Mouse (Mus musculus) CH12.LX (cell line): ENCODE data around the gene Pgls. TPM values are rescaled to one million over a fixed set of nuclear protein-coding genes. Genes with fewer than 3 reads are reported as not detected.

Experiments used
- DNase-seq: peaks from one replicate; pipeline ENCODE4 v3.0.0-alpha.2; 2013; ENCODE audit errors: extremely low read depth
- H3K27ac ChIP-seq: 2 replicates; pipeline ENCODE4 v1.5.1; 2012; ENCODE audit warnings: low read depth, mild to moderate bottlenecking, control low read depth, moderate library complexity; ENCODE audit not compliant: insufficient read depth
- H3K27me3 ChIP-seq: replicated peaks from 2 replicates; pipeline ENCODE3; 2012; ENCODE audit warnings: inconsistent platforms
- H3K36me3 ChIP-seq, 2 experiments: replicated peaks in 1 of 2; 2 replicates each; pipeline versions ENCODE3 to v1.6.1; 2012; ENCODE audit warnings: inconsistent platforms in 1 of 2, low read length in 1 of 2, mild to moderate bottlenecking in 1 of 2, mixed read lengths in 1 of 2, moderate library complexity in 1 of 2; ENCODE audit not compliant: control insufficient read depth in 1 of 2, insufficient read depth in 1 of 2
- H3K4me1 ChIP-seq, 2 experiments: 2 replicates each; pipeline ENCODE4 v1.6.1; 2012; ENCODE audit warnings: inconsistent platforms in 1 of 2, moderate library complexity in 1 of 2; ENCODE audit not compliant: insufficient read depth in 2 of 2, control insufficient read depth in 1 of 2
- H3K4me2 ChIP-seq: 2 replicates; pipeline ENCODE4 v1.6.1; 2012; ENCODE audit warnings: low read depth, mild to moderate bottlenecking, control low read depth; ENCODE audit not compliant: poor library complexity, insufficient read depth, severe bottlenecking
- H3K4me3 ChIP-seq, 3 experiments: fragments of 150-350 bp in 1 of 3; sonication (generic) in 1 of 3; replicated peaks in 1 of 3; 2 replicates each; pipeline versions ENCODE3 to v1.5.1; 2011 to 2012; ENCODE audit warnings: low read depth in 2 of 3, low read length in 2 of 3, mild to moderate bottlenecking in 2 of 3, moderate library complexity in 2 of 3, control low read depth in 1 of 3, improper control_type of control experiment in 1 of 3, inconsistent platforms in 1 of 3, mixed read lengths in 1 of 3; ENCODE audit not compliant: poor library complexity in 1 of 3
- H3K79me2 ChIP-seq: replicated peaks from 2 replicates; pipeline ENCODE4 v1.6.1; 2012; ENCODE audit warnings: mild to moderate bottlenecking, moderate library complexity; ENCODE audit not compliant: control insufficient read depth, poor library complexity, insufficient read depth, severe bottlenecking; ENCODE audit errors: extremely low read depth
- H3K9ac ChIP-seq: 2 replicates; pipeline ENCODE4 v1.6.1; 2012; ENCODE audit warnings: low read depth, mild to moderate bottlenecking, control low read depth, moderate library complexity; ENCODE audit not compliant: insufficient read depth
- H3K9me3 ChIP-seq: replicated peaks from 2 replicates; pipeline ENCODE3; 2012; ENCODE audit warnings: low read length, inconsistent platforms, mixed read lengths
- BHLHE40 ChIP-seq: IDR thresholded peaks from 2 replicates; pipeline ENCODE4 v1.6.1; 2011; ENCODE audit warnings: mild to moderate bottlenecking, low read depth, low read length, improper control_type of control experiment
- CHD1 ChIP-seq: IDR thresholded peaks from 2 replicates; pipeline ENCODE4 v1.6.1; 2012; ENCODE audit warnings: low read depth, low read length, improper control_type of control experiment, inconsistent platforms
- CHD2 ChIP-seq: IDR thresholded peaks from 2 replicates; pipeline ENCODE4 v1.6.1; 2011; ENCODE audit warnings: low read length, improper control_type of control experiment
- CTCF ChIP-seq, 2 experiments: IDR thresholded peaks in 1 of 2; conservative IDR thresholded peaks in 1 of 2; 2 replicates each; pipeline ENCODE4 v1.5.1; 2011 to 2012; ENCODE audit warnings: low read depth in 2 of 2, low read length in 2 of 2, improper control_type of control experiment in 1 of 2, inconsistent platforms in 1 of 2, mild to moderate bottlenecking in 1 of 2, moderate library complexity in 1 of 2
- E2F4 ChIP-seq: IDR thresholded peaks from 2 replicates; pipeline ENCODE4 v1.6.1; 2011; ENCODE audit warnings: low read depth, low read length, improper control_type of control experiment; ENCODE audit not compliant: insufficient replicate concordance
- ELF1 ChIP-seq: IDR thresholded peaks from 2 replicates; pipeline ENCODE4 v1.6.1; 2014; ENCODE audit warnings: low read depth, mild to moderate bottlenecking, inconsistent platforms, low read length, improper control_type of control experiment
- EP300 ChIP-seq: IDR thresholded peaks from 2 replicates; pipeline ENCODE4 v1.6.1; 2011; ENCODE audit warnings: low read length, improper control_type of control experiment
- ETS1 ChIP-seq: conservative IDR thresholded peaks from 2 replicates; pipeline ENCODE4 v1.6.1; 2012; ENCODE audit warnings: low read depth, mild to moderate bottlenecking, inconsistent platforms, low read length, improper control_type of control experiment, moderate library complexity
- GABPA ChIP-seq: IDR thresholded peaks from 2 replicates; pipeline ENCODE4 v1.6.1; 2012; ENCODE audit warnings: low read depth, low read length, improper control_type of control experiment, inconsistent platforms; ENCODE audit not compliant: insufficient replicate concordance
- HCFC1 ChIP-seq: IDR thresholded peaks from 2 replicates; pipeline ENCODE4 v1.6.1; 2012; ENCODE audit warnings: low read depth, mild to moderate bottlenecking, inconsistent platforms, low read length, improper control_type of control experiment
- IRF4 ChIP-seq: IDR thresholded peaks from 2 replicates; pipeline ENCODE4 v1.6.1; 2014; ENCODE audit warnings: low read depth, mild to moderate bottlenecking, inconsistent platforms, low read length, improper control_type of control experiment
- JUN ChIP-seq: IDR thresholded peaks from 2 replicates; pipeline ENCODE4 v1.6.1; 2011; ENCODE audit warnings: low read depth, mild to moderate bottlenecking, low read length, improper control_type of control experiment, moderate library complexity; ENCODE audit not compliant: insufficient read depth
- JUND ChIP-seq: conservative IDR thresholded peaks from 2 replicates; pipeline ENCODE4 v1.6.1; 2011; ENCODE audit warnings: low read depth, low read length, improper control_type of control experiment
- KAT2A ChIP-seq: IDR thresholded peaks from 2 replicates; pipeline ENCODE4 v1.6.1; 2012; ENCODE audit warnings: low read length, improper control_type of control experiment, inconsistent platforms; ENCODE audit not compliant: insufficient replicate concordance
- MAFK ChIP-seq: IDR thresholded peaks from 2 replicates; pipeline ENCODE4 v1.6.1; 2011; ENCODE audit warnings: low read length, improper control_type of control experiment; ENCODE audit not compliant: insufficient replicate concordance
- MAX ChIP-seq: IDR thresholded peaks from 2 replicates; pipeline ENCODE4 v1.6.1; 2011; ENCODE audit warnings: low read length, improper control_type of control experiment
- MAZ ChIP-seq: IDR thresholded peaks from 2 replicates; pipeline ENCODE4 v1.6.1; 2012; ENCODE audit warnings: low read depth, mild to moderate bottlenecking, inconsistent platforms, low read length, improper control_type of control experiment, moderate library complexity
- MEF2A ChIP-seq: IDR thresholded peaks from 2 replicates; pipeline ENCODE4 v1.6.1; 2014; ENCODE audit warnings: low read depth, mild to moderate bottlenecking, inconsistent platforms, low read length, improper control_type of control experiment, borderline replicate concordance
- MXI1 ChIP-seq: IDR thresholded peaks from 2 replicates; pipeline ENCODE4 v1.6.1; 2011; ENCODE audit warnings: mild to moderate bottlenecking, low read depth, low read length, improper control_type of control experiment
- MYC ChIP-seq: IDR thresholded peaks from 2 replicates; pipeline ENCODE4 v1.6.1; 2011; ENCODE audit warnings: low read depth, mild to moderate bottlenecking, improper control_type of control experiment, low read length
- NELFE ChIP-seq: IDR thresholded peaks from 2 replicates; pipeline ENCODE4 v1.6.1; 2011; ENCODE audit warnings: low read depth, low read length, improper control_type of control experiment
- NRF1 ChIP-seq: IDR thresholded peaks from 2 replicates; pipeline ENCODE4 v1.6.1; 2014; ENCODE audit warnings: low read depth, mild to moderate bottlenecking, inconsistent platforms, low read length, improper control_type of control experiment, moderate library complexity
- PAX5 ChIP-seq: IDR thresholded peaks from 2 replicates; pipeline ENCODE4 v1.6.1; 2012; ENCODE audit warnings: low read length, inconsistent platforms, mixed read lengths
- POLR2A ChIP-seq: IDR thresholded peaks from 2 replicates; pipeline ENCODE4 v1.6.1; 2011; ENCODE audit warnings: low read depth, mild to moderate bottlenecking, improper control_type of control experiment, low read length
- POLR2AphosphoS2 ChIP-seq: IDR thresholded peaks from 2 replicates; pipeline ENCODE4 v1.6.1; 2011; ENCODE audit warnings: low read depth, low read length, improper control_type of control experiment
- RAD21 ChIP-seq: IDR thresholded peaks from 2 replicates; pipeline ENCODE4 v1.6.1; 2011; ENCODE audit warnings: low read depth, mild to moderate bottlenecking, low read length, improper control_type of control experiment, moderate library complexity
- RCOR1 ChIP-seq: conservative IDR thresholded peaks from 2 replicates; pipeline ENCODE4 v1.6.1; 2012; ENCODE audit warnings: low read depth, mild to moderate bottlenecking, inconsistent platforms, low read length, improper control_type of control experiment
- SIN3A ChIP-seq: IDR thresholded peaks from 2 replicates; pipeline ENCODE4 v1.6.1; 2012; ENCODE audit warnings: low read length, improper control_type of control experiment, inconsistent platforms
- SMC3 ChIP-seq: IDR thresholded peaks from 2 replicates; pipeline ENCODE4 v1.6.1; 2011; ENCODE audit warnings: low read depth, low read length, improper control_type of control experiment
- TBP ChIP-seq: conservative IDR thresholded peaks from 2 replicates; pipeline ENCODE4 v1.6.1; 2011; ENCODE audit warnings: low read depth, low read length, improper control_type of control experiment
- TCF12 ChIP-seq: IDR thresholded peaks from 2 replicates; pipeline ENCODE4 v1.6.1; 2014; ENCODE audit warnings: low read depth, mild to moderate bottlenecking, inconsistent platforms, low read length, improper control_type of control experiment
- UBTF ChIP-seq: IDR thresholded peaks from 2 replicates; pipeline ENCODE4 v1.6.1; 2012; ENCODE audit warnings: low read depth, mild to moderate bottlenecking, inconsistent platforms, low read length, improper control_type of control experiment, moderate library complexity
- ZC3H11A ChIP-seq: IDR thresholded peaks from 2 replicates; pipeline ENCODE4 v1.6.1; 2012; ENCODE audit warnings: low read depth, mild to moderate bottlenecking, inconsistent platforms, low read length, improper control_type of control experiment
- ZKSCAN1 ChIP-seq: IDR thresholded peaks from 2 replicates; pipeline ENCODE4 v1.6.1; 2012; ENCODE audit warnings: low read depth, inconsistent platforms, low read length, improper control_type of control experiment, borderline replicate concordance
- ZMIZ1 ChIP-seq: IDR thresholded peaks from 2 replicates; pipeline ENCODE4 v1.6.1; 2012; ENCODE audit warnings: low read depth, mild to moderate bottlenecking, inconsistent platforms, low read length, improper control_type of control experiment
- ZNF384 ChIP-seq: IDR thresholded peaks from 2 replicates; pipeline ENCODE4 v1.6.1; 2012; ENCODE audit warnings: low read depth, low read length, improper control_type of control experiment, inconsistent platforms
- dilution Hi-C: fragments of 300-500 bp; cut with MboI; formaldehyde crosslinking; loops from 2 replicates; pipeline ENCODE4 v1.14.3; 2020; ENCODE audit warnings: low sequenced_read_pairs; ENCODE audit not compliant: extremely low pct_unique_long_range_greater_than_20kb, extremely low pct_ligation_motif_present
- in situ Hi-C: fragments of 300-500 bp; cut with MboI; formaldehyde crosslinking; loops from 3 replicates; pipeline ENCODE4 v1.14.3; 2019; ENCODE audit warnings: low sequenced_read_pairs, low pct_ligation_motif_present, low pct_unique_long_range_greater_than_20kb, mixed read lengths
- polyA plus RNA-seq: library from polyadenylated mRNA; unstranded; fragments of >175 nt; gene quantifications from 2 replicates; pipeline ENCODE4 v1.2.1, GENCODE M21; 2012; ENCODE audit warnings: low read depth; ENCODE audit not compliant: insufficient read length
- total RNA-seq, 2 experiments: library from RNA; depleted of rRNA; stranded (reverse); fragments of 300-350 nt in 1 of 2; fragments of >200 nt in 1 of 2; gene quantifications; 2 replicates each; pipeline ENCODE4 v1.2.3; 2012 to 2014

Gene Pgls
- total and polyA plus RNA-seq, 3 experiments = 74.9 to 215 (median 118) TPM

GRCm38 (mm10) chr8:71596798-71597197, 4.8 kb downstream of the Pgls start (continued):
- no peak for TF ChIP-seq GABPA
- TF ChIP-seq RCOR1 = 0 out of 2 replicates have a peak, but pooled peaks have one; percentile 55
- peak; percentile 63; the same call in 1 of the 2 replicates for TF ChIP-seq ELF1
- TF ChIP-seq KAT2A = peak; percentile 69; the same call in 1 of the 2 replicates
- peak; percentile 70 for TF ChIP-seq MAX
- TF ChIP-seq POLR2AphosphoS2 = no peak
- TF ChIP-seq SIN3A = peak; percentile 68
- no peak for TF ChIP-seq ZC3H11A
- no peak for TF ChIP-seq ZKSCAN1
- no peak; the same call in 1 of the 2 replicates for TF ChIP-seq MXI1
- no peak for TF ChIP-seq E2F4
- no peak for TF ChIP-seq PAX5
- peak; percentile 84 for TF ChIP-seq CHD2
- TF ChIP-seq ETS1 = peak; percentile 98

GRCm38 (mm10) chr8:71597451-71597850, 5.5 kb downstream of the Pgls start, which contains the start of gene Fam129c:
Gene Fam129c, plus strand, starts transcription at chr8:71597648.
- Histone ChIP-seq H3K79me2 (peaks cover 19% of the 10 kb centered on the region), H3K36me3 (peaks cover 17 to 55% of the 10 kb centered on the region in 2 experiments), H3K9me3 (no peaks in the 10 kb centered on the region), H3K4me3 (peak within 1 kb of the TSS; percentile 50 to 89 (median 63)), H3K4me2 (peak within 1 kb of the TSS; percentile 40), H3K4me1 (peaks cover 40 to 71% of the 10 kb centered on the region in 2 experiments), H3K9ac (peak within 1 kb of the TSS; percentile 15; the same call in 1 of the 2 replicates), H3K27ac (peak within 1 kb of the TSS; percentile 98), H3K27me3 (no peaks in the 10 kb centered on the region)
- in situ Hi-C loops = no loop called here
- peak; percentile 76 for DNase-seq
- dilution Hi-C loops = no loop called here
- TF ChIP-seq MAX = no peak
- TF ChIP-seq SIN3A = peak; percentile 23; the same call in 1 of the 2 replicates
- no peak for TF ChIP-seq E2F4
- no peak for TF ChIP-seq PAX5
- no peak for TF ChIP-seq POLR2AphosphoS2
- no peak for TF ChIP-seq UBTF
- no peak for TF ChIP-seq JUND
- TF ChIP-seq ZNF384 = peak; percentile 89
- peak; percentile 80 for TF ChIP-seq MEF2A
- TF ChIP-seq SMC3 = no peak
- TF ChIP-seq NRF1 = no peak
- peak; percentile 86 for TF ChIP-seq IRF4
- no peak for TF ChIP-seq MXI1
- 0 out of 2 replicates have a peak, but pooled peaks have one; percentile 66 for TF ChIP-seq CHD1
- TF ChIP-seq TBP = peak; percentile 67
- peak; percentile 100 for TF ChIP-seq TCF12
- TF ChIP-seq CTCF (conservative IDR thresholded peaks at IDR 0.05 in 1 of 2, IDR thresholded peaks at IDR 0.05 in 1 of 2; ENCODE audit: low read depth in 2 of 2, low read length in 2 of 2) = no peak
- peak; percentile 94 for TF ChIP-seq EP300
- peak; percentile 66 for TF ChIP-seq POLR2A
- peak; percentile 85 for TF ChIP-seq MAZ
- no peak for TF ChIP-seq ZC3H11A
- no peak for TF ChIP-seq MAFK
- no peak for TF ChIP-seq JUN
- no peak for TF ChIP-seq RAD21
- peak; percentile 94 for TF ChIP-seq ETS1
- TF ChIP-seq ZMIZ1 = no peak; the same call in 1 of the 2 replicates
- TF ChIP-seq KAT2A = peak; percentile 57; the same call in 1 of the 2 replicates
- no peak for TF ChIP-seq ZKSCAN1
- 0 out of 2 replicates have a peak, but pooled peaks have one; percentile 38 for TF ChIP-seq NELFE
- no peak for TF ChIP-seq ELF1
- no peak for TF ChIP-seq MYC
- TF ChIP-seq BHLHE40 = peak; percentile 90
- TF ChIP-seq HCFC1 = no peak
